Mouse (Mus musculus): Measurements from ENCODE around the gene Mttp. TPM values are rescaled to one million over a fixed set of nuclear protein-coding genes. Genes with fewer than 3 reads are reported as not detected.

Mttp gene
- polyA plus RNA-seq, 2 experiments: 4.9 to 6.7 TPM

GRCm38 (mm10) chr3:138101936-138102335, 42.8 kb downstream of the Mttp start:
- H3K4me3 ChIP-seq (replicated peaks; ENCODE audit: low read length): no peak overlapping the region
- no peak for DNase-seq (ENCODE audit: low spot score)
- no peaks in the 10 kb centered on the region for H3K27me3 ChIP-seq (ENCODE audit: control insufficient read depth, insufficient read depth, low read length)
- no peak overlapping the region for H3K4me2 ChIP-seq (replicated peaks; ENCODE audit: low read depth, low read length, severe bottlenecking)
- no peak for ATAC-seq (ENCODE audit: low FRiP score, low read depth)
- no peaks in the 10 kb centered on the region for H3K9me3 ChIP-seq (ENCODE audit: control insufficient read depth, low read length)
- H3K9ac ChIP-seq (ENCODE audit: low read depth, low read length, severe bottlenecking): no peak overlapping the region
- H3K4me1 ChIP-seq (ENCODE audit: control insufficient read depth, insufficient read depth, low read length): no peaks in the 10 kb centered on the region
- no peak overlapping the region for H3K27ac ChIP-seq (replicated peaks; ENCODE audit: low read depth, low read length)
- H3K36me3 ChIP-seq (ENCODE audit: control insufficient read depth, insufficient read depth, low read length): no peaks in the 10 kb centered on the region
- no peak for TF ChIP-seq POLR2A (IDR thresholded peaks at IDR 0.05; ENCODE audit: borderline replicate concordance, extremely low read depth, insufficient read depth, insufficient read length)
- whole genome bisulfite sequencing: 89% methylated on average over 4 of the region's 4 CpGs

- DNase-seq (ENCODE audit: low spot score) (peak; percentile 25), ATAC-seq (ENCODE audit: low FRiP score, low read depth) (peak; percentile 80)
- Histone ChIP-seq H3K4me3 (replicated peaks; ENCODE audit: low read length) (no peak overlapping the region), H3K36me3 (ENCODE audit: control insufficient read depth, insufficient read depth, low read length) (no peaks in the 10 kb centered on the region), H3K9me3 (ENCODE audit: control insufficient read depth, low read length) (no peaks in the 10 kb centered on the region), H3K27me3 (ENCODE audit: control insufficient read depth, insufficient read depth, low read length) (no peaks in the 10 kb centered on the region), H3K9ac (ENCODE audit: low read depth, low read length, severe bottlenecking) (no peak overlapping the region), H3K4me2 (replicated peaks; ENCODE audit: low read depth, low read length, severe bottlenecking) (no peak overlapping the region), H3K27ac (replicated peaks; ENCODE audit: low read depth, low read length) (no peak overlapping the region), H3K4me1 (ENCODE audit: control insufficient read depth, insufficient read depth, low read length) (no peaks in the 10 kb centered on the region)
- TF ChIP-seq POLR2A (IDR thresholded peaks at IDR 0.05; ENCODE audit: borderline replicate concordance, extremely low read depth, insufficient read depth, insufficient read length): no peak
- 79% methylated on average over 1 of the region's 1 CpGs for WGBS
Measured at GRCm38 (mm10) chr3:138097718-138098117, 47.0 kb downstream of the Mttp start.

- TF ChIP-seq POLR2A (IDR thresholded peaks at IDR 0.05; ENCODE audit: borderline replicate concordance, extremely low read depth, insufficient read depth, insufficient read length): no peak
- no peak overlapping the region for H3K27ac ChIP-seq (replicated peaks; ENCODE audit: low read depth, low read length)
- WGBS: 88% methylated on average over 19 of the region's 19 CpGs
Measured at GRCm38 (mm10) chr3:138096263-138097028, 48.3 kb downstream of the Mttp start.

GRCm38 (mm10) chr3:138095718-138096117, 49.0 kb downstream of the Mttp start:
- H3K27me3 ChIP-seq (ENCODE audit: control insufficient read depth, insufficient read depth, low read length): no peaks in the 10 kb centered on the region
- DNase-seq (ENCODE audit: low spot score): peak; percentile 57
- H3K4me2 ChIP-seq (replicated peaks; ENCODE audit: low read depth, low read length, severe bottlenecking): no peak overlapping the region
- H3K27ac ChIP-seq (replicated peaks; ENCODE audit: low read depth, low read length): 0 out of 2 replicates have a peak overlapping the region, but pooled peaks have one; percentile 38
- no peak overlapping the region for H3K4me3 ChIP-seq (replicated peaks; ENCODE audit: low read length)
- ATAC-seq (ENCODE audit: low FRiP score, low read depth): peak; percentile 53; the same call in 1 of the 2 replicates
- no peak overlapping the region for H3K9ac ChIP-seq (ENCODE audit: low read depth, low read length, severe bottlenecking)
- 70% methylated on average over 10 of the region's 10 CpGs for WGBS
- TF ChIP-seq POLR2A (IDR thresholded peaks at IDR 0.05; ENCODE audit: borderline replicate concordance, extremely low read depth, insufficient read depth, insufficient read length): no peak
- H3K36me3 ChIP-seq (ENCODE audit: control insufficient read depth, insufficient read depth, low read length): no peaks in the 10 kb centered on the region
- no peaks in the 10 kb centered on the region for H3K4me1 ChIP-seq (ENCODE audit: control insufficient read depth, insufficient read depth, low read length)
- no peaks in the 10 kb centered on the region for H3K9me3 ChIP-seq (ENCODE audit: control insufficient read depth, low read length)

More at GRCm38 (mm10) chr3:138096263-138097028, 48.3 kb downstream of the Mttp start:
- DNase-seq (ENCODE audit: low spot score) (no peak), ATAC-seq (ENCODE audit: low FRiP score, low read depth) (no peak)
- no peaks in the 10 kb centered on the region for H3K9me3 ChIP-seq (ENCODE audit: control insufficient read depth, low read length)
- H3K4me2 ChIP-seq (replicated peaks; ENCODE audit: low read depth, low read length, severe bottlenecking): no peak overlapping the region
- H3K36me3 ChIP-seq (ENCODE audit: control insufficient read depth, insufficient read depth, low read length): no peaks in the 10 kb centered on the region
- H3K9ac ChIP-seq (ENCODE audit: low read depth, low read length, severe bottlenecking): no peak overlapping the region
- no peak overlapping the region for H3K4me3 ChIP-seq (replicated peaks; ENCODE audit: low read length)
- H3K27me3 ChIP-seq (ENCODE audit: control insufficient read depth, insufficient read depth, low read length): no peaks in the 10 kb centered on the region
- H3K4me1 ChIP-seq (ENCODE audit: control insufficient read depth, insufficient read depth, low read length): no peaks in the 10 kb centered on the region

- Histone ChIP-seq H3K4me2 (replicated peaks; ENCODE audit: low read depth, low read length, severe bottlenecking) (no peak overlapping the region), H3K9me3 (ENCODE audit: control insufficient read depth, low read length) (no peaks in the 10 kb centered on the region), H3K27ac (replicated peaks; ENCODE audit: low read depth, low read length) (no peak overlapping the region), H3K4me1 (ENCODE audit: control insufficient read depth, insufficient read depth, low read length) (no peaks in the 10 kb centered on the region), H3K4me3 (replicated peaks; ENCODE audit: low read length) (no peak overlapping the region), H3K36me3 (ENCODE audit: control insufficient read depth, insufficient read depth, low read length) (no peaks in the 10 kb centered on the region), H3K27me3 (ENCODE audit: control insufficient read depth, insufficient read depth, low read length) (no peaks in the 10 kb centered on the region), H3K9ac (ENCODE audit: low read depth, low read length, severe bottlenecking) (no peak overlapping the region)
- no peak for DNase-seq (ENCODE audit: low spot score)
- no peak for TF ChIP-seq POLR2A (IDR thresholded peaks at IDR 0.05; ENCODE audit: borderline replicate concordance, extremely low read depth, insufficient read depth, insufficient read length)
- no peak for ATAC-seq (ENCODE audit: low FRiP score, low read depth)
- WGBS: 76% methylated on average over 3 of the region's 3 CpGs
Measured at GRCm38 (mm10) chr3:138095301-138095700, 49.5 kb downstream of the Mttp start.
